Mouse (Mus musculus) MEL (cell line): ENCODE measurements around the gene Sh2b2. TPM values are rescaled to one million over a fixed set of nuclear protein-coding genes. Genes with fewer than 3 reads are reported as not detected.
"Not testable (repeated sequence)": the region's sequence is repeated elsewhere in the genome, so short reads cannot be mapped to it uniquely, and the experiment has no call there.

Source experiments
- DNase-seq: peaks from one replicate; pipeline ENCODE4 v3.0.0; 2011; ENCODE audit warnings: low read depth, low spot score
- H3K27ac ChIP-seq: 2 replicates; pipeline ENCODE4 v1.5.1; 2012; ENCODE audit warnings: low read depth, mild to moderate bottlenecking, control low read depth, low read length, moderate library complexity; ENCODE audit not compliant: control insufficient read depth
- H3K27me3 ChIP-seq, 2 experiments: fragments of 150-350 bp in 1 of 2; sonication (generic) in 1 of 2; 2 replicates each; pipeline ENCODE4 v1.6.1; 2012; ENCODE audit warnings: low read length in 2 of 2, mild to moderate bottlenecking in 2 of 2, improper control_type of control experiment in 1 of 2, moderate library complexity in 1 of 2; ENCODE audit not compliant: insufficient read depth in 2 of 2, control insufficient read depth in 1 of 2
- H3K36me3 ChIP-seq, 2 experiments: 2 replicates each; pipeline ENCODE4 v1.6.1; 2012 to 2014; ENCODE audit warnings: low read length in 2 of 2, improper control_type of control experiment in 1 of 2, inconsistent platforms in 1 of 2, mild to moderate bottlenecking in 1 of 2; ENCODE audit not compliant: insufficient read depth in 2 of 2, control insufficient read depth in 1 of 2
- H3K4me1 ChIP-seq, 2 experiments: fragments of 150-350 bp in 1 of 2; sonication (generic) in 1 of 2; 2 replicates each; pipeline ENCODE4 v1.6.1; 2012; ENCODE audit warnings: low read length in 2 of 2, improper control_type of control experiment in 1 of 2, mild to moderate bottlenecking in 1 of 2; ENCODE audit not compliant: insufficient read depth in 2 of 2, control insufficient read depth in 1 of 2
- H3K4me3 ChIP-seq, 2 experiments: fragments of 150-350 bp in 1 of 2; sonication (generic) in 1 of 2; 2 replicates each; pipeline ENCODE4 v1.5.1; 2012; ENCODE audit warnings: low read depth in 2 of 2, low read length in 2 of 2, mild to moderate bottlenecking in 2 of 2, moderate library complexity in 2 of 2, control low read depth in 1 of 2, improper control_type of control experiment in 1 of 2; ENCODE audit not compliant: control insufficient read depth in 1 of 2, insufficient read depth in 1 of 2
- H3K79me2 ChIP-seq: 2 replicates; pipeline ENCODE4 v1.6.1; 2012; ENCODE audit warnings: mild to moderate bottlenecking, low read length, moderate library complexity; ENCODE audit not compliant: control insufficient read depth, poor library complexity, insufficient read depth
- H3K9ac ChIP-seq: 2 replicates; pipeline ENCODE4 v1.6.1; 2012; ENCODE audit warnings: low read depth, mild to moderate bottlenecking, control low read depth, low read length, moderate library complexity; ENCODE audit not compliant: control insufficient read depth, poor library complexity, severe bottlenecking
- H3K9me3 ChIP-seq: fragments of 150-350 bp; sonication (generic); replicated peaks from 2 replicates; pipeline ENCODE4 v1.6.1; 2012; ENCODE audit warnings: mild to moderate bottlenecking, low read length, improper control_type of control experiment, moderate library complexity; ENCODE audit not compliant: insufficient read depth
- CHD1 ChIP-seq: IDR thresholded peaks from 2 replicates; pipeline ENCODE4 v1.6.1; 2012; ENCODE audit warnings: low read depth, mild to moderate bottlenecking, inconsistent platforms, low read length, improper control_type of control experiment
- ETS1 ChIP-seq: IDR thresholded peaks from 2 replicates; pipeline ENCODE4 v1.6.1; 2012; ENCODE audit warnings: low read depth, mild to moderate bottlenecking, inconsistent platforms, low read length, improper control_type of control experiment, moderate library complexity
- MAX ChIP-seq: IDR thresholded peaks from 2 replicates; pipeline ENCODE4 v1.6.1; 2011; ENCODE audit warnings: low read length, improper control_type of control experiment
- POLR2A ChIP-seq, 2 experiments: IDR thresholded peaks; 2 replicates each; pipeline ENCODE4 v1.6.1; 2011 to 2012; ENCODE audit warnings: low read length in 2 of 2, mild to moderate bottlenecking in 2 of 2, control low read depth in 1 of 2, improper control_type of control experiment in 1 of 2, low read depth in 1 of 2, moderate library complexity in 1 of 2; ENCODE audit not compliant: control insufficient read depth in 1 of 2, insufficient read depth in 1 of 2, poor library complexity in 1 of 2
- TCF12 ChIP-seq: IDR thresholded peaks from 2 replicates; pipeline ENCODE4 v1.6.1; 2014; ENCODE audit warnings: low read depth, mild to moderate bottlenecking, inconsistent platforms, low read length, improper control_type of control experiment, moderate library complexity
- USF1 ChIP-seq: IDR thresholded peaks from 2 replicates; pipeline ENCODE4 v1.6.1; 2014; ENCODE audit warnings: low read depth, mild to moderate bottlenecking, inconsistent platforms, low read length, improper control_type of control experiment, moderate library complexity
- USF2 ChIP-seq, 2 experiments: IDR thresholded peaks; 2 replicates each; pipeline ENCODE4 v1.6.1; 2011 to 2012; ENCODE audit warnings: improper control_type of control experiment in 2 of 2, low read length in 2 of 2, borderline replicate concordance in 1 of 2, inconsistent platforms in 1 of 2, low read depth in 1 of 2, mild to moderate bottlenecking in 1 of 2; ENCODE audit not compliant: insufficient read depth in 1 of 2
- ZKSCAN1 ChIP-seq: IDR thresholded peaks from 2 replicates; pipeline ENCODE4 v1.6.1; 2012; ENCODE audit warnings: low read depth, mild to moderate bottlenecking, inconsistent platforms, low read length, improper control_type of control experiment, moderate library complexity
- ZMIZ1 ChIP-seq: IDR thresholded peaks from 2 replicates; pipeline ENCODE4 v1.6.1; 2012; ENCODE audit warnings: low read depth, mild to moderate bottlenecking, inconsistent platforms, low read length, improper control_type of control experiment, moderate library complexity
- ZNF384 ChIP-seq: IDR thresholded peaks from 2 replicates; pipeline ENCODE4 v1.6.1; 2012; ENCODE audit warnings: low read depth, mild to moderate bottlenecking, inconsistent platforms, low read length, improper control_type of control experiment
- polyA plus RNA-seq, 2 experiments: library from polyadenylated mRNA; stranded (reverse) in 1 of 2; unstranded in 1 of 2; fragments of >175 nt in 1 of 2; fragments of >200 nt in 1 of 2; gene quantifications; 2 replicates each; pipeline versions ENCODE4 v1.2.1 to v1.2.4; 2012; ENCODE audit warnings: low replicate concordance in 2 of 2, low read depth in 1 of 2; ENCODE audit not compliant: insufficient read length in 2 of 2, insufficient read depth in 1 of 2, missing spikeins in 1 of 2
- total RNA-seq: library from RNA; depleted of rRNA; stranded (reverse); fragments of 300-350 nt; gene quantifications from 2 replicates; pipeline ENCODE4 v1.2.3, GENCODE M21; 2012

Sh2b2 gene
- total and polyA plus RNA-seq, 3 experiments = 0.07 TPM; not detected in 2

DNA sequence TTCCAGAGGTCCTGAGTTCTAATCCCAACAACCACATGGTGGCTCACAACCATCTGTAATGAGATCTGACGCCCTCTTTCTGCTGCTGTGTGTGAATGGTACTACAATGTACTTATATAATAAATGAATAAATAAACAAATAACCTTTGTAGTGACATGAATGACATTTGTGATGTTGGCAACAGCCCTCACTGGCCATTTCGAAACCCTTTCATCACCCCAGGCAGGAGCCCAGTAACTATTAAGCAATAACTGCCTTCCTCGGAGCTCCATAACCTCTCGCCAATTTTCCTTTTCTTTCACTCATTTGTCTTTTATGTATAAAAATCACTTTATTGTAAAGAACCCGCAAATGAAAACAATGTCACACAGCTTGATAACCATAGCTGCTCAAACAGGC lies 32.6 kb downstream of the Sh2b2 start:
- DNase-seq = no peak
- TF ChIP-seq MAX = no peak
- no peak for TF ChIP-seq ETS1
- no peak for TF ChIP-seq USF2 (IDR thresholded peaks at IDR 0.05; ENCODE audit: borderline replicate concordance in 1 of 2, insufficient read depth in 1 of 2, low read depth in 1 of 2, low read length in 2 of 2)
- TF ChIP-seq ZNF384 = no peak
- TF ChIP-seq POLR2A (IDR thresholded peaks at IDR 0.05; ENCODE audit: control insufficient read depth in 1 of 2, insufficient read depth in 1 of 2, low read depth in 1 of 2, low read length in 2 of 2, poor library complexity in 1 of 2) = no peak
- TF ChIP-seq USF1 = no peak
- Histone ChIP-seq H3K36me3 (no peaks in the 10 kb centered on the region), H3K4me1 (no peaks in the 10 kb centered on the region), H3K27ac (no peak overlapping the region), H3K27me3 (no peaks in the 10 kb centered on the region), H3K9me3 (no peaks in the 10 kb centered on the region), H3K79me2 (no peaks in the 10 kb centered on the region), H3K9ac (no peak overlapping the region), H3K4me3 (no peak overlapping the region)

DNA sequence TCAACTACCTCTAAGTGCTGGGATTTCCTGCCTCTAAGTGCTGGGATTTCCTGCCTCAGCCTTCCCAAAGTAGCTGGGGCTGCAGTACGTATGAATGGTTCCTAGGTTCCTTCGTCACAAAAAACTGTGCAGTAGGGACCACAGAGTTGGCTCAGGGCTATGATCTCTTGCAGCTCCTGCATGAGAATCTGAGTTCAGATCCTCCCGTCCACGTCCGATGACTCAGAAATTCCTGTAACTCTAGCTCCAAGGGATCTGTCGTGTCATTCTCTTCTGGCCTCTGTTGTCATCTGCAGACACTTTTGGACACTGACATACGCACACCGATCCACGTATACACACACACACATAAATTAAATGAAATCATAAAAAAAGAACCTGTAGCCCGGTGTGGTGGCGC lies 33.6 kb downstream of the Sh2b2 start:
- no peak for TF ChIP-seq ZKSCAN1
- TF ChIP-seq CHD1 = no peak
- TF ChIP-seq ZMIZ1 = no peak
- TF ChIP-seq TCF12 = no peak
- Histone ChIP-seq H3K79me2 (no peaks in the 10 kb centered on the region), H3K9me3 (no peaks in the 10 kb centered on the region), H3K9ac (no peak overlapping the region), H3K4me3 (no peak overlapping the region), H3K27me3 (no peaks in the 10 kb centered on the region), H3K27ac (no peak overlapping the region), H3K4me1 (no peaks in the 10 kb centered on the region), H3K36me3 (no peaks in the 10 kb centered on the region)
- no peak for DNase-seq

DNA sequence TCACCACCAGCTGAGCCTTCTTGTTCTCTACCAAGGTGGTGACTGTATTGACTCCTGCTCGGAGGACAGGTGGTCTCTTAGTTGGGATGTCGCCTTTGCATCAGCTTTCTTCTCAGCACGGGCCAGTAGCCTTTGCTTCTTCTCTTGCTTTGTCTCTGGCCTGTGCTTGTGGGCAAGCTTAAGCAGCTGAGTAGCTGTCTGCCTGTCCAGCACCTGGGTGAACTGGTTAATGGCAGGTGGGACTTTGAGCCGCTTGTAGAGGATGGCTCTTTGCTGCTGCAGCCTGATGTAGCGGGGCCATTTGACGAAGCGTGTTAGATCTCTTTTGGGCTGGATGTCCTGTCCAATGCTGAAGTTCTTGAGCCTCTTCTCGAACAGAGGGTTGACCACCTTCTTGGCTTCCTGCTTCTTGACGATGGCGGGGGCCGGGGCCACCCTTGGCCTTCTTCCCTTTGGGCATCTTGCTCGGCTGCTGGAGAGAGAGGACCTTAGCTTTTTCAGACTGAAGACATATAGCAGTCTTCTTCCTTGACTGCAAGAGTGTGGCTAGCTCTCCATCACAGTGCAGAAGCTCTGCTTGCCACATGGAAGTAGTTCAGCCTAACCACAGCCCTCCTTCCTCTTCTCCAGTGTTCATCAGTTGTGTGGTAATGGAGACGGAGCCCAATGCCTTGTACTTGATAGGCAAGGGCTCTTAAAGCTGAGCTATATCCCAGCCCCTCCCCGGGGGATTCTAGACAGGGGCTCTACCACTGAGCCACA lies 34.8 kb downstream of the Sh2b2 start:
- not testable (repeated sequence) for H3K9ac ChIP-seq, H3K4me1 ChIP-seq, H3K79me2 ChIP-seq, H3K27me3 ChIP-seq, H3K9me3 ChIP-seq, H3K27ac ChIP-seq, H3K4me3 ChIP-seq, DNase-seq, H3K36me3 ChIP-seq
